Mouse (Mus musculus) intestine, postnatal 0 days (tissue): Measurements from ENCODE around the gene Olfr1362. TPM values are rescaled to one million over a fixed set of nuclear protein-coding genes. Genes with fewer than 3 reads are reported as not detected.

ENCODE experiments used
- ATAC-seq: fragments of 200-750 bp; cut with Nextera tagmentation; 2 replicates; pipeline ENCODE4 v1.8.0; 2017; ENCODE audit warnings: mild to moderate bottlenecking, moderate TSS enrichment, moderate library complexity
- H3K27ac ChIP-seq: fragments of 300-500 bp; sonication (generic); 2 replicates; pipeline ENCODE4 v1.5.1; 2014; ENCODE audit warnings: mild to moderate bottlenecking, low read depth, low read length, moderate library complexity
- H3K27me3 ChIP-seq: fragments of 300-500 bp; sonication (generic); replicated peaks from 2 replicates; pipeline ENCODE4 v1.6.1; 2014; ENCODE audit warnings: low read length, mixed read lengths; ENCODE audit not compliant: control insufficient read depth, insufficient read depth
- H3K36me3 ChIP-seq: fragments of 300-500 bp; sonication (generic); 2 replicates; pipeline ENCODE4 v1.6.1; 2014; ENCODE audit warnings: mild to moderate bottlenecking, moderate library complexity; ENCODE audit not compliant: control insufficient read depth, insufficient read depth
- H3K4me1 ChIP-seq: fragments of 300-500 bp; sonication (generic); replicated peaks from 2 replicates; pipeline ENCODE4 v1.6.1; 2014; ENCODE audit warnings: antibody characterized with exemption, low read length, mixed read lengths; ENCODE audit not compliant: control insufficient read depth, insufficient read depth
- H3K4me2 ChIP-seq: fragments of 300-500 bp; sonication (generic); replicated peaks from 2 replicates; pipeline ENCODE4 v1.6.1; 2014; ENCODE audit warnings: low read depth, mild to moderate bottlenecking, moderate library complexity
- H3K4me3 ChIP-seq: fragments of 300-500 bp; sonication (generic); 2 replicates; pipeline ENCODE4 v1.5.1; 2014; ENCODE audit warnings: low read depth, low read length
- H3K9ac ChIP-seq: fragments of 300-500 bp; sonication (generic); 2 replicates; pipeline ENCODE4 v1.6.1; 2014; ENCODE audit warnings: mild to moderate bottlenecking, low read depth, low read length
- H3K9me3 ChIP-seq: fragments of 300-500 bp; sonication (generic); 2 replicates; pipeline ENCODE4 v1.6.1; 2016; ENCODE audit warnings: mixed run types; ENCODE audit not compliant: control insufficient read depth
- CTCF ChIP-seq: sonication (generic); IDR thresholded peaks from 2 replicates; pipeline ENCODE4 v1.5.1; 2016; ENCODE audit warnings: low read depth, mild to moderate bottlenecking, control low read depth, antibody characterized with exemption, moderate library complexity
- WGBS: fragments of 180-500 bp; shearing (Covaris S2); extraction: QIAGEN DNeasy Blood & Tissue Kit; methylation state at CpG from one replicate; pipeline ENCODE4 v1.1.7; 2014; 5-methylcytosine and 5-hydroxymethylcytosine counted together
- polyA plus RNA-seq: library from polyadenylated mRNA; unstranded; fragments of >200 nt; fragmentation: Nextera tagmentation; extraction: Ambion mirVana; gene quantifications from 2 replicates; pipeline ENCODE4 v1.2.1, GENCODE M21; 2015

Olfr1362 gene
- polyA plus RNA-seq: not detected in 2 replicates

DNA sequence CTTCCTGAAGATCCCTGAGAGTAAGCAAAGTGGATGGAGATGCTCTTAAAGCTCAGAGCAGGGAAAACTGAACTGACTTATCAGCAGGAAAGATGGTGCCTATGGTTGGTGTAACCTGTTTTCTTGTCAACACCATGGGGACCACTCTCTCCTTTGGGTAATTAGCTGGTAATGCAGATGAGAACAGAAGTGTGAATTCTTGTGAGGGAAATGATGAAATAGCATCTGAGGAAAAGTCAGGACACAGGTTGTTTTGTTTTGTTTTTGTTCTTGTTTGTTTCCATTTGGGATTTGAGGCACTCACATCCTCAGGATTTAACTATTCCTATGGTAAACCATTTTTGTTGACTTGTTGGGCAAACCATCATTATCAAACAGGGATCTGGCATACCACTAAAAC lies at the start of gene Olfr1362:
TSS of gene Olfr1362 (minus strand) at position 101 of the 400 bp plus-strand sequence.
- Histone ChIP-seq H3K36me3 (no peaks in the 10 kb centered on the region), H3K4me2 (no peak within 1 kb of the TSS), H3K4me1 (no peaks in the 10 kb centered on the region), H3K27me3 (no peaks in the 10 kb centered on the region), H3K9me3 (no peaks in the 10 kb centered on the region), H3K4me3 (no peak within 1 kb of the TSS), H3K27ac (no peak within 1 kb of the TSS), H3K9ac (no peak within 1 kb of the TSS)
- no peak for TF ChIP-seq CTCF
- ATAC-seq: no peak

DNA sequence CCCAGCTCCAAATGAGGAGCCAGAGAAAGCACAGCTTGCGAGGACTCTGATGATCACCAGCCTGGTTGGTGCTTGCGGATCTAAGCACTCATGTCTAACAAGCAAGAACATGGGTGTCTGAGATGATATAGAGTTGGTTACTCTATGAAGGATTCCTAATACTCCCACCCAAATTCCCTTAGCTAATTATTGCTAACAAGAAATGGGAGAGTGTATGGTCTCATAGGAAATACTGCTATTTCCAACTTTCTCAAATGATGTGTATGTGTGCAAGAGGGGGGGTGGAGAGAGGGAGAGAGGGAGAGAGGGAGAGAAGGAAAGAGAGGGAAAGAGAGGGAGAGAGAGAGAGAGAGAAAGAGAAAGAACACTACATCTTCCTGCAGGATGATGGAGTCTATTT lies 49.5 kb upstream of the Olfr1362 start, which contains the start of gene Olfr1361:
TSS of gene Olfr1361 (minus strand) at position 101 of the 400 bp plus-strand sequence.
- no peaks in the 10 kb centered on the region for H3K27me3 ChIP-seq
- no peaks in the 10 kb centered on the region for H3K4me1 ChIP-seq
- H3K9ac ChIP-seq: no peak within 1 kb of the TSS
- no peak within 1 kb of the TSS for H3K4me2 ChIP-seq
- no peak for ATAC-seq
- H3K36me3 ChIP-seq: no peaks in the 10 kb centered on the region
- H3K4me3 ChIP-seq: no peak within 1 kb of the TSS
- WGBS: 71% methylated on average over 2 of the region's 2 CpGs
- no peak within 1 kb of the TSS for H3K27ac ChIP-seq
- no peaks in the 10 kb centered on the region for H3K9me3 ChIP-seq
- TF ChIP-seq CTCF: no peak

DNA sequence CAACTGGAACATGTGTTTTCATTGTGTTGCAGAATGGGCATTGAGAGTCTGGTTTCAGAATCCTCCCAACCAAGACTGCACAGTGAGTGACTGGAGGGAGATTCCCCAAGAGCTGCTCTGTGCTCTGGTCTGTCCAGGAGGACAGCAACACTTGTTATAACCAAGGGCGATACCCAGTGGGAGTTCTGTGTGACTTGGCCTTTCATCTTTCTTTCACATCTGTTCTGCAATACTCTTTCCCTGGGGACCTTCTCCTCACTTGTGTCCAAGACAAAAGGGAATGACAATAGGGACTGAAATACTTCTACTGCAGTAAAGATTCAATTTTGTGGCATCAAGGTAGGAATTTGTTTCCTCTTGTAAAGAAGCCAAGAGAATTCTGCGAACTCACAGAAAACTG lies 28.6 kb upstream of the Olfr1362 start, which contains the start of gene Olfr11:
TSS of gene Olfr11 (minus strand) at position 101 of the 400 bp plus-strand sequence.
- no peaks in the 10 kb centered on the region for H3K27me3 ChIP-seq
- H3K4me1 ChIP-seq: no peaks in the 10 kb centered on the region
- no peak within 1 kb of the TSS for H3K27ac ChIP-seq
- no peak for TF ChIP-seq CTCF
- H3K9me3 ChIP-seq: no peaks in the 10 kb centered on the region
- H3K4me2 ChIP-seq: no peak within 1 kb of the TSS
- no peaks in the 10 kb centered on the region for H3K36me3 ChIP-seq
- 84% methylated on average over 2 of the region's 2 CpGs for WGBS
- H3K9ac ChIP-seq: no peak within 1 kb of the TSS
- ATAC-seq: no peak
- H3K4me3 ChIP-seq: no peak within 1 kb of the TSS

DNA sequence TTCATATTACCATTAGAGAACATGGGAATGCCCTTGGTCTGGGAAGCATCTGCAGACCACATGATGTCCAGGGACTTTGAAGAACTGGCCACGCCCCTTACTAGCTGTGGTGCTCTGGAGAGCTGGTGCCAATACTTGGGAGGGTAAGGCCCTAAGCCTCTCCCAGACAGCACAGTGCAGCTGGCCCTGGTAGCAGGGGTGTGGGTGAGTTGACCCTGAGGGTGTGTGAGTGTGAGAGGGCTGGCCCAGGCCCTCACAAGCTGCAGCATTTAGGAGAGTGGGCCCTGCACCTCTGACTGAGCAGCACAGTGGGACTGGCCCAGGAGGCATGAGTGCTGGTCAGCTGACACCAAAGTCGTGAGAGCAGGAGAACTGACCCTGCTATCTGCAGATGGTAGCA lies 22.2 kb downstream of the Olfr1362 start:
- Histone ChIP-seq H3K27ac (no peak overlapping the region), H3K4me2 (no peak overlapping the region), H3K36me3 (no peaks in the 10 kb centered on the region), H3K27me3 (no peaks in the 10 kb centered on the region), H3K9ac (no peak overlapping the region), H3K9me3 (no peaks in the 10 kb centered on the region), H3K4me1 (no peaks in the 10 kb centered on the region), H3K4me3 (no peak overlapping the region)
- ATAC-seq: no peak
- 69% methylated on average over 2 of the region's 2 CpGs for WGBS
- TF ChIP-seq CTCF: no peak

DNA sequence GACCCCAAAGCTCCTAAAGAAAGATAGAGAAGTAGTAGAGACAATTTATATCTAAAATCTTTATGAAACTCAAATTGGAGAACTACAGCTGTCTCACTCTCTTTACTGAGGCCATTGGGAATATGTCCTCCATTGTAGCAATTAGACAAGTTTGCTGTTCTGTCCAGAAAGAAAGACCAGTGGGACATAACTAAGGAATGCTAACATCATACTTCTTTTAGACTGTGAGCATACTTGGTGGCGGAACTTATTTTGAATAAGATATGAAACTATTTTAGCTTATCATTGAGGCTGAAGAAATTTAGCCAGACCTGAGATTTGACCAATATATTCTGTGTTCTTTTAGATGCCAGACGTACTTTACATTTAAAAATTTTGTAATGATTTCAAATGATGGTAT lies 32.2 kb downstream of the Olfr1362 start, which contains the start of gene Olfr1364:
TSS of gene Olfr1364 (minus strand) at position 101 of the 400 bp plus-strand sequence.
- no peak for TF ChIP-seq CTCF
- Histone ChIP-seq H3K4me1 (no peaks in the 10 kb centered on the region), H3K27me3 (no peaks in the 10 kb centered on the region), H3K9ac (no peak within 1 kb of the TSS), H3K36me3 (no peaks in the 10 kb centered on the region), H3K27ac (no peak within 1 kb of the TSS), H3K4me3 (no peak within 1 kb of the TSS), H3K9me3 (no peaks in the 10 kb centered on the region), H3K4me2 (no peak within 1 kb of the TSS)
- 88% methylated on average over 2 of the region's 2 CpGs for WGBS
- no peak for ATAC-seq

Other genes starting within 250 kb of the Olfr1362 start
- 37.1 and 40.6 TPM in 2 replicates for gene Zkscan3, start 211.3 kb downstream of the Olfr1362 start, polyA plus RNA-seq
- gene Pgbd1, start 173.0 kb downstream of the Olfr1362 start, polyA plus RNA-seq: 0.47 and 0.60 TPM in 2 replicates
- gene Zscan26, start 160.3 kb downstream of the Olfr1362 start, polyA plus RNA-seq: 11.4 and 14.7 TPM in 2 replicates
- gene Nkapl, start 145.5 kb downstream of the Olfr1362 start, polyA plus RNA-seq: 2.1 and 2.7 TPM in 2 replicates
- 1.4 and 2.3 TPM in 2 replicates for gene Zkscan4, start 135.1 kb downstream of the Olfr1362 start, polyA plus RNA-seq
- gene Gm10065, start 134.6 kb downstream of the Olfr1362 start, polyA plus RNA-seq: not detected in 2 replicates
- 0.12 and 0.30 TPM in 2 replicates for gene AK157302, start 118.8 kb downstream of the Olfr1362 start, polyA plus RNA-seq
- gene Gm11273, start 112.6 kb downstream of the Olfr1362 start, polyA plus RNA-seq: 14.1 and 19.3 TPM in 2 replicates
- 1.6 and 2.0 TPM in 2 replicates for gene Zkscan8, start 82.9 kb downstream of the Olfr1362 start, polyA plus RNA-seq
- gene Olfr1366, start 71.2 kb downstream of the Olfr1362 start, polyA plus RNA-seq: 0.14 TPM in 1 of 2 replicates, not detected in the other
- not detected in 2 replicates for gene Olfr1535, start 54.1 kb downstream of the Olfr1362 start, polyA plus RNA-seq
- gene Olfr1364, start 32.3 kb downstream of the Olfr1362 start, polyA plus RNA-seq: not detected in 2 replicates
- 0.04 TPM in 1 of 2 replicates, not detected in the other for gene Olfr11, start 28.5 kb upstream of the Olfr1362 start, polyA plus RNA-seq
- gene Olfr1361, start 49.4 kb upstream of the Olfr1362 start, polyA plus RNA-seq: not detected in 2 replicates
- gene Olfr1360, start 63.4 kb upstream of the Olfr1362 start, polyA plus RNA-seq: not detected in 2 replicates
- not detected in 2 replicates for gene Olfr1359, start 84.1 kb upstream of the Olfr1362 start, polyA plus RNA-seq
- 1.9 TPM in 1 of 2 replicates, not detected in the other for gene Hist1h2bl, start 102.1 kb upstream of the Olfr1362 start, polyA plus RNA-seq
- 6.1 and 12.0 TPM in 2 replicates for gene Hist1h2ai, start 102.4 kb upstream of the Olfr1362 start, polyA plus RNA-seq
- 2.4 and 2.9 TPM in 2 replicates for gene Hist1h3h, start 103.6 kb upstream of the Olfr1362 start, polyA plus RNA-seq
- 0.51 and 0.76 TPM in 2 replicates for gene Hist1h2bm, start 108.0 kb upstream of the Olfr1362 start, polyA plus RNA-seq
- 0.40 and 0.42 TPM in 2 replicates for gene Hist1h4j, start 121.0 kb upstream of the Olfr1362 start, polyA plus RNA-seq
- 1.4 and 2.1 TPM in 2 replicates for gene Hist1h4k, start 136.5 kb upstream of the Olfr1362 start, polyA plus RNA-seq
- 5.0 and 9.5 TPM in 2 replicates for gene Hist1h2ak, start 139.8 kb upstream of the Olfr1362 start, polyA plus RNA-seq
- 1.1 TPM in 2 replicates for gene Hist1h2bn, start 140.1 kb upstream of the Olfr1362 start, polyA plus RNA-seq
- gene Hist1h1b, start 166.6 kb upstream of the Olfr1362 start, polyA plus RNA-seq: 7.3 and 8.1 TPM in 2 replicates
- gene Hist1h3i, start 169.3 kb upstream of the Olfr1362 start, polyA plus RNA-seq: 34.1 and 39.6 TPM in 2 replicates
- gene Hist1h2an, start 173.2 kb upstream of the Olfr1362 start, polyA plus RNA-seq: 1.5 and 3.2 TPM in 2 replicates
- gene Hist1h2bp, start 173.4 kb upstream of the Olfr1362 start, polyA plus RNA-seq: 0.41 and 1.5 TPM in 2 replicates
- 7.8 and 9.8 TPM in 2 replicates for gene Hist1h2bq, start 196.2 kb upstream of the Olfr1362 start, polyA plus RNA-seq
- not detected in 2 replicates for gene Hist1h2ao, start 196.4 kb upstream of the Olfr1362 start, polyA plus RNA-seq
- gene Hist1h4m, start 197.7 kb upstream of the Olfr1362 start, polyA plus RNA-seq: not detected in 2 replicates
- 2.1 and 5.3 TPM in 2 replicates for gene Hist1h4n, start 218.2 kb upstream of the Olfr1362 start, polyA plus RNA-seq
- 1,504 and 1,780 TPM in 2 replicates for gene Hist1h2ap, start 219.5 kb upstream of the Olfr1362 start, polyA plus RNA-seq
- 7.8 and 10.0 TPM in 2 replicates for gene Hist1h2br, start 219.7 kb upstream of the Olfr1362 start, polyA plus RNA-seq